Mouse (Mus musculus): Measurements from ENCODE around the gene Cga. TPM values are rescaled to one million over a fixed set of nuclear protein-coding genes. Genes with fewer than 3 reads are reported as not detected.
A peak's percentile ranks its signal among the peaks of the same experiment; 100 is the strongest.

The Cga gene
- total RNA-seq (2014; fragmentation: Nextera tagmentation) (2.5 TPM in 1 of 2 replicates, not detected in the other), total RNA-seq (2017) (not detected in 2 replicates)

- ATAC-seq (replicated peaks; ENCODE audit: low FRiP score, low TSS enrichment, poor library complexity, severe bottlenecking): no peak
These were observed at the start of gene Cga for GRCm38 (mm10) chr4:34893479-34893878. Gene Cga, plus strand, starts transcription at chr4:34893779.

DNA sequence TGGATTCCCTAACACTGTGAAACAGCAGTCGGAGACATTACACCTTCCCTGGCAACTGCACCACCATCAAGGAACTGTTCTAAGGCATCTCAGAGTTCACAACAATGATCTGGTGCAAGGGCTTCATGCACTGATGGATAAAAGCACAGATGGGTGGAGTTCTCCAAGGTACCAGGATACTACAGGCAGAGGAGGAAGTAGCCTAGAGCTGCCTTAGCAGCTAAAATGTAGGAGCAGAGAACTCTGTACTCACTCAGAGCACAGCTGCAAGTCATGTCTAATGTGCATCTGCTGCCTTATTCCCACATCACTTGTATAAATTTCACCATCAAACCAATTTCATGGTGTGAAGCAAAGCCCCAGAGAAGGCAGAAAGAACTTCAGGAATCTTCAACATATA is 49.7 kb upstream of the Cga start:
- ATAC-seq (replicated peaks; ENCODE audit: low FRiP score, low TSS enrichment, poor library complexity, severe bottlenecking): peak; percentile 44; the same call in 1 of the 2 replicates

DNA sequence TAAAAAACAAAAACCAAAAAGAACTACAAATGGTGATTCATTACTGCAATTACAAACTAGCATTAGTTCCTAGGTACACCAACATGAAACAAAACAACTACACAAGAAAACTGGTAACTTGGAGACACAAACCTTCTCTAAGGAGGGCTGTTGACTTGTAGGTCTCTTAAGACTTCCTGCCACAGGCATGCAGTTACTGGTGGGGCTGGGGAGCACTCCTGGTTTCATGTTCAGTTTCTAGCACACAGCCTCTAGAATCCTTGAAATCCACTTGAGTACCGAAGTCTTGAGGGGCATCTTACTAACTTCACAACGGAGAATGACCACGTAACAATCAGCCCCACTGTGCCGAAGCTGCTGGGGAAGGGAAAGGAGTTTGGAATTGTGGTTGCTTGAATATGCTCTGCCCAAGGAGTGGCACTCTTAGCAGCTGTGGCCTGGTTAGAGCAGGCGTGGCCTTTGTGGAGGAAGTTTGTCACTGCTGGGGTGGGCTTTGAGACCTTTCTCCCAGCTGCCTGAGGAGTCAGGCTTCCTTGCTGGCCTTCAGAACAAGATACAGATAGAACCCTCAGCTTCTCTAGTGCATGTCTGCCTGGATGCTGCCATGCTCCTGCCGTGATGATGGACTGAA is 45.8 kb upstream of the Cga start:
- peak; percentile 45; the same call in 1 of the 2 replicates for ATAC-seq (replicated peaks; ENCODE audit: low FRiP score, low TSS enrichment, poor library complexity, severe bottlenecking)

- ATAC-seq (replicated peaks; ENCODE audit: low FRiP score, low TSS enrichment, poor library complexity, severe bottlenecking): no peak
These were observed 43.4 kb upstream of the Cga start for GRCm38 (mm10) chr4:34850156-34850555.

- ATAC-seq (replicated peaks; ENCODE audit: low FRiP score, low TSS enrichment, poor library complexity, severe bottlenecking): no peak
These were observed 41.5 kb upstream of the Cga start for GRCm38 (mm10) chr4:34852051-34852450.

GRCm38 (mm10) chr4:34855966-34856365 is 37.6 kb upstream of the Cga start:
- ATAC-seq (replicated peaks; ENCODE audit: low FRiP score, low TSS enrichment, poor library complexity, severe bottlenecking): no peak

DNA sequence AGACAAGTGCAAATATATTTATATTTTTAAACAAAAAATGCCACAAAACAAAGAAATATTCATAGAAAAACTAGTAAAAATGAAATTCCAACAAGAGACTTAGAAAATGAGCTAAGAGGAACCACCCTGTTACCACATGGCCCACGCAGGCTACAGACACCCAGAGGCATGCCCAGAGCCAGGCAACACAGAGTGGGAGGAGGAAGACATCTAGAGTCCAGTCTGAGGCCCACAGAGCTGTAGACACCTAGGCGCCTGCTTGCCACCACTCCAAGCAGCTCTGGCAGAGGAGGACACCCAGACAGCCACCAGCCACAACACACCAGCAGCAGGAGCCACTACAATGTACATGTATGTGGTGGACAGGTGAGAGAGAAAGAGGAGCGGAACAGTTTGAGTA is 34.7 kb upstream of the Cga start:
- ATAC-seq (replicated peaks; ENCODE audit: low FRiP score, low TSS enrichment, poor library complexity, severe bottlenecking): no peak

DNA sequence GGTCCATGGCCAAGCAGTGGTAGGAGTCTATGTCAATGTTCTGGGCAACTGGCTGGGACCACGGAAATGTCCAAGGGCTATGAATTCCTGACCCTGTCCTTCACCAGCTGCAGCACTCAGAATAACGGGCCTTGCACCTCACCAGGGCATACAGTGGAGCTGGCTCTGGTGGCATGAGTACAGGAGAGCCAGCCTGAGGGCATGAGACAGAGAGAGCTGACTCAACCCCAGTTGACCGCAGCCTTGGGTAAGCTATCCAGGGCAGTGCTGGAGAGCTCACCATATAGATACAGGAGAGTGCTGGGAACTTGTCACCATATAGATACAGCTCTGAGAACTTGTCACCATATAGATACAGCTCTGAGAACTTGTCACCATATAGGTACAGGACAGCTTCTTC is 34.2 kb upstream of the Cga start:
- ATAC-seq (replicated peaks; ENCODE audit: low FRiP score, low TSS enrichment, poor library complexity, severe bottlenecking): no peak

- no peak for ATAC-seq (replicated peaks; ENCODE audit: low FRiP score, low TSS enrichment, poor library complexity, severe bottlenecking)
These were observed 32.1 kb upstream of the Cga start for GRCm38 (mm10) chr4:34861438-34861837.

- ATAC-seq (replicated peaks; ENCODE audit: low FRiP score, low TSS enrichment, poor library complexity, severe bottlenecking): no peak
These were observed 23.8 kb upstream of the Cga start for GRCm38 (mm10) chr4:34869813-34870212.

- no peak for ATAC-seq (replicated peaks; ENCODE audit: low FRiP score, low TSS enrichment, poor library complexity, severe bottlenecking)
These were observed 20.6 kb upstream of the Cga start for GRCm38 (mm10) chr4:34872896-34873495.

DNA sequence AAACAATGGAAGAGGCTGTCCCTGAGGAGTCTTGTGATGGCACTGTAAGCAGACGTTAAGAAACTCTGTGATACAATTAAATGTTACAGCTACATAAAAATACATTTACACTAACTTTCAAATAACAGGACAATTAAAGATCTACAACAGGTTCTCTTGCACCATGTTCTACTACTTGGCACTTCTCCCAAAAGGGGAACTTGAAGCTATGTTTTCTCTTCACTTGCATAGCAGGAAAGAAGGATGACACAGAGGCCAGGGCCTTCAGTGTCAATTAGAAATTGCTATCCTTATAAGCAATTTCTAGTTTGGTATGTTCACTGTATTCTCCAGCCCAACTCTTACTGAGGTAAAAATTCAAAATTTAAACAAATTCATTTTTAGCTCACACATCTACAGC is 19.3 kb upstream of the Cga start:
- ATAC-seq (replicated peaks; ENCODE audit: low FRiP score, low TSS enrichment, poor library complexity, severe bottlenecking): no peak

- ATAC-seq (replicated peaks; ENCODE audit: low FRiP score, low TSS enrichment, poor library complexity, severe bottlenecking): no peak
These were observed 12.5 kb upstream of the Cga start for GRCm38 (mm10) chr4:34880921-34881650.

- ATAC-seq (replicated peaks; ENCODE audit: low FRiP score, low TSS enrichment, poor library complexity, severe bottlenecking): no peak
These were observed 11.7 kb upstream of the Cga start for GRCm38 (mm10) chr4:34881851-34882250.

DNA sequence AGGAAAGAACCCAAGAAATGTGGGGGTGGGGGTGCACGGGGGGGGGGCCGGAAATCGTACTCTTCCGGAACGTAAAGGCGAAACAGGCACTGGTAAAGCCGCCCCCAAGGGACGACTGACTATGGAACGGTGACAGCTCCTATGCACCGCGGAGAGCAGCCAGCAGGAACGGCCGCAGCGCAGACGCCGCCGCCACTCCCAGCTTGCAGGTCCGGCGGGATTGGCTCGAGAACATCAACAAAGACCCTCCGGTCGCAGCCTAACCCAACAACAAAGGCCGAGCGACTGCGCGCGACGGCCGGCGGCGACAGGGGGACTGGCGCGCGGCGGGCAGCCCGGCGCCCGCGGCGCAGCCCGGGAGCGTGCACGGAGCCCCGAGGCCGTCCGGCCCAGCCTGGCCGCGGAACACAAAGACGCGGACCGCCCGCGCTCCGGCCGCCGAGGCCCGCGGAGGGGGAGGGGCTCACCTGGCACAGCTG is 11.2 kb upstream of the Cga start:
- no peak for ATAC-seq (replicated peaks; ENCODE audit: low FRiP score, low TSS enrichment, poor library complexity, severe bottlenecking)

GRCm38 (mm10) chr4:34882818-34883217 is 10.8 kb upstream of the Cga start, which contains the start of gene Zfp292:
Gene Zfp292, minus strand, starts transcription at chr4:34882960.
- ATAC-seq (replicated peaks; ENCODE audit: low FRiP score, low TSS enrichment, poor library complexity, severe bottlenecking): peak; percentile 77

- ATAC-seq (replicated peaks; ENCODE audit: low FRiP score, low TSS enrichment, poor library complexity, severe bottlenecking): no peak
These were observed 10.1 kb upstream of the Cga start for GRCm38 (mm10) chr4:34883366-34884029.

DNA sequence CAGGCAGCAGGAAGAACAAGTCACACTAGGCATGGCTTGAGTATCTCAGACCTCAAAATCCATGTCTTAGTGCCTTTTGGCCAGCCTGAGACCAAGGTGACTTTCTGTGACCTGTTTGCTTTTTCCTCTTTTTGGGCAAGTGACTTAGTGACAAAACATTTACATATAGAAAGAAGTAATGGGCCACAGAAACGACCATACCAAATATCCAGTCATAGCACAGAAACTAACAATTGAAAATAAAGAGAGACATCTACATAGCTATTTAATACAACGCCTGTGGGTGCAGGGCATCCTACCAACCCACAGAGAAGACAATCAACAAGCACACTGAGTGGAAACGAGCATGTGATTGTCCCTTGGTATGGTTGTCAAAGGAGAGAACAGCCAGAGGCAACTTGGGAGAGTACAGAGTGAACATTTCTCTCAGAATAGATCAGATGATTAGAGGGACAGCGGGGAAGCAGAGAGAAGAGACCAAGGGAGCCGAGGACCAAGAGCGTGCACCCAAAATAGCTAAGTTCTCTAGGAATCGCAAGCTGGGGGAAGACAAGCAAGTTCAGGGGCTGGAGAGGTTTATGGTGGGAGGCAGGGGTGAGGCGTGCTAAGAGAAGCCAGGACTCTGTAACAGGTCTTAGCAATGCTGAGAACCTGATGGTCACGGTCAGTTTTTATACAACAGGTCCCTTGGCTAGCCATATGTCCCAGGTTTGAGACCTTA is 7.8 kb upstream of the Cga start:
- ATAC-seq (replicated peaks; ENCODE audit: low FRiP score, low TSS enrichment, poor library complexity, severe bottlenecking): no peak

DNA sequence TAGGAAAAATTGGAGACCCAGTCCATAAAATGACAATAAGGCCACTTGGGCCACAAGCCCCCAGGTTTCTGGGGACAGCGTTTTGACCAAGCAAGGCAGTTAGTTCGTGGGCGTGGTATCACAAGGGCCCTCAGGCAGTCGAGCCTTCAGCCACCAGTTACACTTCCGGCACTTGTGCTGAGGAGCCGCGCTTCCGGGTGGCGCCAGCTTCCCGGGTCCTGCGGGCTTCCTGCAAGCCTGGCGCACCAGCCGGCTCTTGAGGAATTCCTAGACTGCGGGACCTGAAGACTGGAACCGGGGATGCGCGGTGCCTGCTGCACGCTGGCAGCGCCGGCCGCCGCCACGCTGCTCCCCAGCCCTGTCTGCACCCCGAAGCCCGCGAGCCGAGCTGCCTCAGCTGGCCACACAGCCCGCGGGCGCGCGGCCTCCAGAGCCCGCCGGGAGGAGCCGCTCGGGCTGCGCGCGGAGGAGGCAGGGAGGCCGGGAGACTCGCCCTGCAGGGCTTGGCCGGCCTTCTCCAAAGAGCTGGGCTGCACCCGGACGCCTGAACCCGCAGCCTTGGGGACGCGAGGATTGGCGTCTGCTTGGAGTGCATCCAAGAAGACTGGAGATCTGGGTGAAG is 7.0 kb upstream of the Cga start:
- peak; percentile 76 for ATAC-seq (replicated peaks; ENCODE audit: low FRiP score, low TSS enrichment, poor library complexity, severe bottlenecking)
